Mouse (Mus musculus) kidney, embryonic 16.5 days (tissue): ENCODE results near the gene Ankrd35. TPM values are rescaled to one million over a fixed set of nuclear protein-coding genes. Genes with fewer than 3 reads are reported as not detected.

Experiments
- ATAC-seq: fragments of 200-750 bp; cut with Nextera tagmentation; 2 replicates; pipeline ENCODE4 v1.8.0; 2017; ENCODE audit warnings: moderate TSS enrichment; ENCODE audit not compliant: low FRiP score, low TSS enrichment
- H3K27ac ChIP-seq: fragments of 300-500 bp; sonication (generic); 2 replicates; pipeline ENCODE4 v1.5.1; 2014; ENCODE audit warnings: low read length
- H3K27me3 ChIP-seq: fragments of 300-500 bp; sonication (generic); 2 replicates; pipeline ENCODE4 v1.6.1; 2014; ENCODE audit warnings: low read length, control low read depth, mixed read lengths; ENCODE audit not compliant: insufficient read depth
- H3K36me3 ChIP-seq: fragments of 300-500 bp; sonication (generic); 2 replicates; pipeline ENCODE4 v1.6.1; 2014; ENCODE audit warnings: low read length, control low read depth, mixed read lengths; ENCODE audit not compliant: insufficient read depth
- H3K4me1 ChIP-seq: fragments of 300-500 bp; sonication (generic); 2 replicates; pipeline ENCODE4 v1.6.1; 2014; ENCODE audit warnings: low read length, control low read depth, mixed read lengths; ENCODE audit not compliant: insufficient read depth
- H3K4me2 ChIP-seq: fragments of 300-500 bp; sonication (generic); replicated peaks from 2 replicates; pipeline ENCODE4 v1.6.1; 2014; ENCODE audit warnings: low read depth, low read length
- H3K4me3 ChIP-seq: fragments of 300-500 bp; sonication (generic); 2 replicates; pipeline ENCODE4 v1.5.1; 2014; ENCODE audit warnings: mild to moderate bottlenecking, low read length
- H3K9ac ChIP-seq: fragments of 300-500 bp; sonication (generic); replicated peaks from 2 replicates; pipeline ENCODE4 v1.6.1; 2014; ENCODE audit warnings: low read length
- H3K9me3 ChIP-seq: fragments of 300-500 bp; sonication (generic); 2 replicates; pipeline ENCODE4 v1.6.1; 2016; ENCODE audit warnings: low read length, control low read depth
- WGBS: fragments of 180-500 bp; shearing (Covaris S2); extraction: QIAGEN DNeasy Blood & Tissue Kit; methylation state at CpG from one replicate; pipeline ENCODE4 v1.1.7; 2014; 5-methylcytosine and 5-hydroxymethylcytosine counted together
- polyA plus RNA-seq: library from polyadenylated mRNA; unstranded; fragments of >200 nt; fragmentation: Nextera tagmentation; extraction: Ambion mirVana; gene quantifications from 2 replicates; pipeline ENCODE4 v1.2.1, GENCODE M21; 2015

Gene Ankrd35
- polyA plus RNA-seq, 1 experiment from 2014 or later: 1.6 TPM

DNA sequence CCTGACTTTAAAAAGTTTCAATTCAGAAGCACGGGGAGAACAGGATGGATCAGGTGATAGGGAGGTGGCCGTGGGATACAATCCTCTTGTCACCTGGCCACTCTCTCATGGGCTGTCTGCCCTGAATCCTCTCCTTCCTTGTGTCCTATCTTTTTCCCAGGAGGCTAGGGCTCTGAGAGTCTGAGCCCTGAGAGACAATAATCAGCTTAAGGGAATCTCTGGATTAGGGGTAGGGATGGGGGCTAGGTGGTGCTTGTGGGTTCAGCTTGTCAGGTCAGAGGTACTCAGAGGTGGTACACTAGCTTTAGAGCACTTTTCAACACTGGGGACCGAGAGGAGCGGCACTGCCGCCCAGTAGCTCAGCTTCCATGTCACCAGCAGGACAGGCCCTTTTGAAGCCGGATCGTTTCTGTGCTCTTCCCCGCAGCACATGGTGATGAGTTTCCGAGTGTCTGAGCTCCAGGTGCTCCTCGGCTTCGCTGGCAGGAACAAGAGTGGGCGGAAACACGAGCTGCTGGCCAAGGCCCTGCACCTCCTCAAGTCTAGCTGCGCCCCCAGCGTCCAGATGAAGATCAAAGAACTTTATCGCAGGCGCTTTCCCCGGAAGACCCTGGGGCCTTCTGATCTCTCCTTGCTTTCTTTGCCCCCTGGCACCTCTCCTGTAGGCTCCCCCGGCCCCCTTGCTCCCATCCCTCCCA is 29.2 kb downstream of the Ankrd35 start:
- H3K4me2 ChIP-seq: no peak overlapping the region
- H3K4me1 ChIP-seq: peaks cover 25% of the 10 kb centered on the region
- H3K9me3 ChIP-seq: no peaks in the 10 kb centered on the region
- H3K4me3 ChIP-seq: no peak overlapping the region
- no peak overlapping the region for H3K27ac ChIP-seq
- H3K9ac ChIP-seq: peak overlapping the region; percentile 44; the same call in 1 of the 2 replicates
- no peak for ATAC-seq
- WGBS: 31% methylated on average over 19 of the region's 19 CpGs
- no peaks in the 10 kb centered on the region for H3K27me3 ChIP-seq
- H3K36me3 ChIP-seq: peaks cover 45% of the 10 kb centered on the region

- Histone ChIP-seq H3K4me1 (peaks cover 23% of the 10 kb centered on the region), H3K9ac (no peak overlapping the region), H3K36me3 (peaks cover 55% of the 10 kb centered on the region), H3K9me3 (no peaks in the 10 kb centered on the region), H3K27me3 (no peaks in the 10 kb centered on the region), H3K4me2 (no peak overlapping the region), H3K4me3 (no peak overlapping the region), H3K27ac (no peak overlapping the region)
- no peak for ATAC-seq
- WGBS: 62% methylated on average over 7 of the region's 7 CpGs
Measured at GRCm38 (mm10) chr3:96700376-96700775, 30.4 kb downstream of the Ankrd35 start.

DNA sequence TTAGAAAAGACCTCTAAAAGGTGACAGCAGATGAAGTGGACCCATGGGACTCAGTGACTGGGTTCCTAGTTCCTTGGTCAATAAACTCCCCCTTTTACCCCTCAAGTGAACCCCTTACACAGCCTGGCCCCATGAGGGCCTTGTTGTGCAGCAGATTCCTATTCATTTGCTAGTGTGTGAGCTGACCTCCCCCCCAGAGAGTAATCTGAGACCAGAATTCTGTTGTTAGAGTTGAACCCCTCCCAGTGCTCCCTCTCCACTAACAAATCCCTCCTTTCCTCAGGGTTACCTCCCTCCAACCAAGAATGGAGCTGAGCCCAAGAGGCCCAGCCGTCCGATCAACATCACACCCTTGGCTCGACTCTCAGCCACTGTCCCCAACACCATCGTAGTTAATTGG is 31.1 kb downstream of the Ankrd35 start:
- H3K4me2 ChIP-seq: no peak overlapping the region
- ATAC-seq: no peak
- H3K4me1 ChIP-seq: peaks cover 17% of the 10 kb centered on the region
- no peak overlapping the region for H3K9ac ChIP-seq
- H3K9me3 ChIP-seq: no peaks in the 10 kb centered on the region
- H3K27ac ChIP-seq: no peak overlapping the region
- peaks cover 55% of the 10 kb centered on the region for H3K36me3 ChIP-seq
- WGBS: 68% methylated on average over 4 of the region's 4 CpGs
- H3K4me3 ChIP-seq: no peak overlapping the region
- H3K27me3 ChIP-seq: no peaks in the 10 kb centered on the region

DNA sequence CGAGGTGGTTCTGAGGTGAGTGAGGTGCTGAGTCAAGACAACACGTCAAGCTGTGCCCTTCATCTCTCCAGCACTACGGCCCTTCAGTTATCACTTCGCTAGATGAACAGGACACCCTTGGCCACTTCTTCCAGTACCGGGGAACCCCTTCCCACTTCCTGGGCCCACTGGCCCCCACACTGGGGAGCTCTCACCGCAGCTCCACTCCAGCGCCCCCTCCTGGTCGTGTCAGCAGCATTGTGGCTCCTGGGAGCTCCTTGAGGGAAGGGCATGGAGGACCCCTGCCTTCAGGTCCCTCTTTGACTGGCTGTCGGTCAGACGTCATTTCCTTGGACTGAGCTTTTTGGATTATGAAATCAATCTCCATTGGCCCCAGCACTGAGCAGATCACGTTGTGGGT is 34.8 kb downstream of the Ankrd35 start:
- Histone ChIP-seq H3K9ac (no peak overlapping the region), H3K4me3 (no peak overlapping the region), H3K9me3 (no peaks in the 10 kb centered on the region), H3K27me3 (no peaks in the 10 kb centered on the region), H3K4me1 (peaks cover 5% of the 10 kb centered on the region; the same call in 1 of the 2 replicates), H3K36me3 (peaks cover 51% of the 10 kb centered on the region), H3K27ac (no peak overlapping the region), H3K4me2 (no peak overlapping the region)
- WGBS: 66% methylated on average over 11 of the region's 11 CpGs
- no peak for ATAC-seq

DNA sequence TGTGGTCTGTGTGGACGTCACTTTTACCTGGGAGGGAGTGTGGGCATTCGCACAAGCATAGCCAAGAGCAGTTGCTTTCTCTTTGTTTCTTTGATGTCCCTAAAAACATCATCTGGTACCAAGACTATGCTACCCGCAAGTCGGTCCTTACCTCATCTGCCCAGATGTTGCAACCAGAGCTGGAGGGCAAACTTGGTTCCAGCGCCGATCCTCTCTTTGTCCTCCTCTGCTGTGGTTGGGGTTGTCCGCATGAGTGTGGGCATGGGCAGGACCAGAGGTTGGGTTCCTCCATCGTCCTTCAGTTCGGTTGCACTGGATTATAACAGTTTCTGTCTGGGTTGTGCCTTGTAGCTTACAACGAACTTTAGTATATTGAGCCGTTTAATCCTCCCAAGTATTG is 36.3 kb downstream of the Ankrd35 start:
- H3K4me2 ChIP-seq: no peak overlapping the region
- peaks cover 49% of the 10 kb centered on the region for H3K36me3 ChIP-seq
- no peak overlapping the region for H3K27ac ChIP-seq
- H3K4me3 ChIP-seq: no peak overlapping the region
- no peak overlapping the region for H3K9ac ChIP-seq
- no peaks in the 10 kb centered on the region for H3K27me3 ChIP-seq
- 91% methylated on average over 11 of the region's 11 CpGs for WGBS
- no peak for ATAC-seq
- H3K9me3 ChIP-seq: no peaks in the 10 kb centered on the region
- peaks cover 5% of the 10 kb centered on the region; the same call in 1 of the 2 replicates for H3K4me1 ChIP-seq

GRCm38 (mm10) chr3:96706984-96707383 is 37.1 kb downstream of the Ankrd35 start:
- 75% methylated on average over 7 of the region's 7 CpGs for WGBS
- no peaks in the 10 kb centered on the region for H3K27me3 ChIP-seq
- peaks cover 48% of the 10 kb centered on the region for H3K36me3 ChIP-seq
- no peak for ATAC-seq
- H3K9ac ChIP-seq: no peak overlapping the region
- peaks cover 5% of the 10 kb centered on the region; the same call in 1 of the 2 replicates for H3K4me1 ChIP-seq
- H3K4me3 ChIP-seq: no peak overlapping the region
- no peak overlapping the region for H3K27ac ChIP-seq
- no peaks in the 10 kb centered on the region for H3K9me3 ChIP-seq
- no peak overlapping the region for H3K4me2 ChIP-seq

DNA sequence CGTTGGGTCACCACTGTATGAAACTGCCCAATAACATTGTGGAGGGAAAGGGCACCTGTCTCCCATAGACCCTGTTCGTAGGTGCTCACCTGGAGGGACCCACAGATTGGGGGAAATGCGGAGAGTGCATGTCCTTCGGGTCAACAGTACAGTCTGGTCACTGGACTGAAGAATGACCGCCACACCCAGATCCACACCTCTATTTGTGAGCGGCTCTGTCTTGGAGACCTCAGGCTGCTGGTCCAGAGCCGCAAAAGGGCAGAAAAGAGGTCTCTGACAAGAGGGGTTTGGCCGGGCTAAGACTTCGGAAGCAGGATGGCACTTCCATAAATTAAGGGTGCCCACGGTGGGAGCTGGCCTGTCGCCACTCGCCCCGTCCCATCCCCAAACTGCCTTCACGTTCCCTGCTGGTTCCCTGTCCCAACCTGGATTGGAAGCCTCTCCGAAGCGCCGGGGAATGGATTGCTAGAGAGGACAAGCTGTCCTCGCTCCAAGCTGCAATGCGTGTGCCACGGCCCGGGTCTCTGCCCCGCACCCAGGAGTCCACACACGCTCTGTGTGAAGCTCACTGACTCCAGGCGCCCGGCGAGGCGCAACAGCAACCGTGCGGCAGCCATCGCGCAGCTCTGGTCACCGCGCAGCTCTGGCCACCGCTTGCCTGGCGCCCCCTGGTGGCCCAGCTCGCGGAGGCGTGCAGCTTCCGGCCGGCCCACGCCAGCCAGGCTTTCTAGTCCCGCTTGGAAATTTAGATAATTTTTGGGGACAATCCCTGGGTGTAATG is 38.2 kb downstream of the Ankrd35 start, which contains the start of gene Nudt17:
Gene Nudt17, minus strand, starts transcription at position 660 of the 781 bp plus-strand sequence.
- H3K36me3 ChIP-seq: peaks cover 48% of the 10 kb centered on the region
- 4% methylated on average over 42 of the region's 42 CpGs for WGBS
- peaks cover 5% of the 10 kb centered on the region; the same call in 1 of the 2 replicates for H3K4me1 ChIP-seq

DNA sequence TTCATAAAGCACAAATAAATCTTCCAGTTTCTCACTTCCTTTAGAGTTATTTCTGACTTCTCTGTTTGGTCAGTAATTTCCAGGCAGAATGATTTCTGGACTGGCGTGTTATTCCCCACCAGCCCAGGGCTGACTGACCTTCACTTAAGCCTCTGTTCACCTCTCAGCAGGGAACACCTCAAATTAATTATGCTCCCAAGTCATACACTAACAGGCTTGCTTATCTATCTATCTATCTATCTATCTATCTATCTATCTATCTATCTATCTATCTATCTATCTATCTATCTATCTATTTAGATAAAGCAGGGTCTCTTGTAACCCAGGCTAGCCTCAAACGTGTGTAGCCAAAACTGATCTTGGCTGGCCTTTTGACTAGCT is 38.7 kb downstream of the Ankrd35 start:
- 39% methylated on average over 2 of the region's 2 CpGs for WGBS
- Histone ChIP-seq H3K27me3 (no peaks in the 10 kb centered on the region), H3K27ac (no peak overlapping the region), H3K36me3 (peaks cover 47% of the 10 kb centered on the region), H3K9ac (no peak overlapping the region), H3K9me3 (no peaks in the 10 kb centered on the region), H3K4me3 (no peak overlapping the region), H3K4me2 (peak overlapping the region; percentile 96), H3K4me1 (peaks cover 5% of the 10 kb centered on the region; the same call in 1 of the 2 replicates)
- no peak for ATAC-seq

More for the DNA sequence above, 38.2 kb downstream of the Ankrd35 start, which contains the start of gene Nudt17:
- Histone ChIP-seq H3K4me2 (peak within 1 kb of the TSS; percentile 96), H3K27ac (no peak within 1 kb of the TSS), H3K9ac (peak within 1 kb of the TSS; percentile 80), H3K27me3 (no peaks in the 10 kb centered on the region), H3K4me3 (peak within 1 kb of the TSS; percentile 59), H3K9me3 (no peaks in the 10 kb centered on the region)
- peak; percentile 89 for ATAC-seq

DNA sequence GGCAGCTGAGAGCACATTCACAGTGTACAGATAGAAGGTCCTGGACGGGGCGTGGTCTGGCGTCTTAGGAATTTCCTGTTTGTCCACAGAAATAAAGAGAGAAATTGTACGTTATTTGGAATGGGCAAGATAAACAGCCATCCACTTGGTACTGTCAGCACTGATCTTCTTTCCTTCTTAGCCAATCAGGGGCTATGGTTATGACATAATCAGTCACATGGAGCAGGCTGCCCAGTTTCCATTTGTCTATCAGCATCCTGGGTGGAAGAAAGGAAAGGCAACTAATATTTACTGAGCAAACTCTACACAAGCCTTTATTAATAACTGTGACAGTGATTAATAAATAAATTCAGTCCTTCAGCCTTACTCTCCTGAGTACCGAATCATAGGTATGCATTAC is 44.4 kb downstream of the Ankrd35 start:
- Histone ChIP-seq H3K4me1 (peaks cover 2% of the 10 kb centered on the region; the same call in 1 of the 2 replicates), H3K27ac (no peak overlapping the region), H3K27me3 (no peaks in the 10 kb centered on the region), H3K9me3 (no peaks in the 10 kb centered on the region), H3K9ac (no peak overlapping the region), H3K4me2 (no peak overlapping the region), H3K36me3 (peaks cover 70% of the 10 kb centered on the region), H3K4me3 (no peak overlapping the region)
- ATAC-seq: no peak
- WGBS: 85% methylated on average over 5 of the region's 5 CpGs

DNA sequence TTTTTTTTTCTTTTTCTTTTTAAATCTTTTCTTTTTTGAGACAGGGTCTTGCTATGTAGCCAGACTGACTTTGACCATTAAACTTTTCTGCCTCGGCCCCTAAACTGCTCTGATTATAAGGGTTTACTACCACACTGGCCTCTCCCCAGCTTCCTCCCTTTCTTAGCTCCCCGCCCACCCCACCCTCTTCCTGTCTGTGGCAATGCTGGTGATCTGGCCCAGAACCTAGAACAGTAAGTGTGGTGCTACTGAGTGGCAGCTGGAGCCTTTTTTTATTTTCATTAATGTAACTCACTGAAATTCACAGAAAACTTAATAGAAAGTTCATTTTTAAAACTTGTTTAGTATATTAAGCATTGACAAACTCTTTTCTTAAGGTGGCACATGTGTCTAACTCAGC is 45.9 kb downstream of the Ankrd35 start:
- H3K9ac ChIP-seq: no peak overlapping the region

More for the DNA sequence above, 45.9 kb downstream of the Ankrd35 start:
- Histone ChIP-seq H3K4me1 (peaks cover 5% of the 10 kb centered on the region; the same call in 1 of the 2 replicates), H3K36me3 (peaks cover 60% of the 10 kb centered on the region), H3K27me3 (no peaks in the 10 kb centered on the region), H3K27ac (no peak overlapping the region), H3K9me3 (no peaks in the 10 kb centered on the region), H3K4me3 (no peak overlapping the region), H3K4me2 (no peak overlapping the region)
- 74% methylated on average over 2 of the region's 2 CpGs for WGBS
- no peak for ATAC-seq
